Mouse (Mus musculus) small intestine, adult 2 months (tissue): ENCODE data around the gene Txnl4b.

ENCODE experiments used
- CTCF ChIP-seq: fragments of 200-500 bp; IDR thresholded peaks from 2 replicates; pipeline ENCODE4 v1.5.1; 2012; ENCODE audit warnings: low read depth, mild to moderate bottlenecking, control low read depth, inconsistent platforms, low read length, moderate library complexity, mixed read lengths; ENCODE audit not compliant: insufficient replicate concordance, insufficient read length; ENCODE audit errors: extremely low read depth
- POLR2A ChIP-seq: fragments of 200-500 bp; IDR thresholded peaks from 2 replicates; pipeline ENCODE4 v1.6.1; 2012; ENCODE audit warnings: low read depth, mild to moderate bottlenecking, control low read depth, inconsistent platforms, low read length, moderate library complexity

GRCm38 (mm10) chr8:109592164-109592563, 26.5 kb downstream of the Txnl4b start:
- TF ChIP-seq POLR2A (no peak), CTCF (no peak)
